Mouse (Mus musculus) adrenal gland, adult 2 months (tissue): ENCODE results near the gene Epb41l4b. TPM values are rescaled to one million over a fixed set of nuclear protein-coding genes. Genes with fewer than 3 reads are reported as not detected.

Experiments used
- DNase-seq: peaks from one replicate; pipeline ENCODE4 v3.0.0; 2021
- polyA plus RNA-seq: library from polyadenylated mRNA; depleted of rRNA; stranded (reverse); fragments of >200 nt; gene quantifications from 2 replicates; pipeline ENCODE4 v1.2.3, GENCODE M21; 2012
- total RNA-seq, 2 experiments: library from RNA; stranded (reverse); gene quantifications; 2 replicates each; pipeline ENCODE4 v1.2.3; 2021

Epb41l4b gene
- total and polyA plus RNA-seq, 3 experiments, result 0.42 to 3.8 (median 2.2) TPM

DNA sequence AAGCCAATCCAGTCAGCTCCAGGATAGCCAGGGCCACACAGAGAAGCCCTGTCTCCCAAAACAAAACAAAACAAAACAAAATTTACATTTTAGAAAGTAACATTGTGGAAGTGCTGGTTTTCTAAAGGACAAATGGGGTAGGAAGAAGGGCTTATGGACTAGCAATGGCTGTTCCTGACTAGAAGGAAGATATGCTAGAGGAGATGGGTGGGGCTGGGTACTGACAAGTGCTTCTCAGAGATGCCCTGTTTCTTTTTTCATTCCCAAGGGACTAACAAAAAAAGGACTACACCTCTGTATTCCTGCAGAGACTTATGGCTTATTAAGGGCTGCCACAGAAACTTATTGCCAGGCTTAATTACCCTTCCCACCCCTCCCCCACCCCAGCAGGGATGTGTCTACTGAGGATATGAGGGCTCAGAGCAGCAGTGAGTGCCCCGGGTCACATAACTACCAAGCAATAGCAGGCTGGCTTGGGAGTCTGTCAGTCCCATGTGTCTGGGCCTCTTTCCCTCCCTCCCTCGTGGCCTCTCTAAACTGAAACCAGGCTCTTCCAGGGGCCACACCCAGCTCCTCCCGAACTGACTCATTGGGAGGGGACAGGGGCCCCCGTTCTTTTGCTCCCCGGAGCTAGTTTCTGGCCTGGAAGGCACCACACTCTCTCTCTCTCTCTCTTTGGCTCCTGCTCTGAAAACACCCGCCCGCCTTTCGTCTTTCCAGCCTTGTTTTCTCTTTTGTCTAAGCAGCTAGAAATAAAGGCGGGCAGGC, 10.0 kb upstream of the Epb41l4b start:
- peak; percentile 49 for DNase-seq

DNA sequence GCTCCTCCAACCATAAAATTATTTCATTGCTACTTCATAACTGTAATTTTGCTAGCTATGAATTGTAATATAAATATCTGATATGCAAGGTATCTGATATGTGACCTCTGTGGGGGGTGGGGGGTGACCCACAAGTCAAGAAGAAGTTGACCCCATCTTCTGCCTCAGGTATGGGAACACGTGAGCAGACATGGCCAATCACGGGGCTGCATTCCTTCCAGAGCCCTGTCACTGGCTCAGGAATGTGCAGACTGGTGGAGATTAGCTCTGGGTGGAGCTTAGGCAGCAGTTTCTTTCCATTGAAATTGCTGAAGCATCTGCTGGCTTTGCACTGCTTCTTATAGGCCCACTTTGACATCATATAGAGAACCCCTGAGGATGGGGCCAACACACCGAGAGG, 4.9 kb upstream of the Epb41l4b start:
- DNase-seq, result no peak

DNA sequence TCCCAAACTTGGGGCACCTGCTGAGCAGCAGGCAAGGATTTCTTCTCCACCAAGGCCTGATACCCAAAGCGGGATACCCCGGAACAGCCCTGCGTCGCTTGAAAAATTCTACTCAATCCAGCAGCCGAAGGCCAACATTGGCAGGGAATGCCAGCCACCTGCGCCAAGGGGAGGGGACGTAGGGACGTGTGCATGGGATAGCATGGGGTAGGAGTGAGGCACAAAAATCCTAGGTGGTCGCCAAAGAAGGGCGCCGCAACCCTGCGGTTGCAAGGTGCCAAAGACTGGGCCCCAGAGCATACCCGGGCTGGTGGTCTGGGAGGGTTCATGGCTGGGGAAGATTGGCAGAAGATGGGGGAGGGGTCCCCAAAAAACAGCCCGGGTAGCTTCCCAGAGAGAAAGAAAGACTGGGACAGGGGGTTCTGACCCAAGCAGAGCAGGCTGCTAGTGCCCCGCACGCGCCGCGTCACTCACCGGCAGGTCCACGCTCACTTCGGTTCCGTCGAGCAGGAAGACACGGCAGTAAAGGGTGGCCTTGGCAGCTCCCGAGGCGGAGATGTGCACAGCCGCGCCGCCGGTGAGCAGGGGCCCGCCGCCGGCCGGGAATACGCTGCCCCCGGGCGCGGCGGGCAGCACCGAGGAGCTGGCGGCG, 737 bp downstream of the Epb41l4b start:
- peak; percentile 35 for DNase-seq

DNA sequence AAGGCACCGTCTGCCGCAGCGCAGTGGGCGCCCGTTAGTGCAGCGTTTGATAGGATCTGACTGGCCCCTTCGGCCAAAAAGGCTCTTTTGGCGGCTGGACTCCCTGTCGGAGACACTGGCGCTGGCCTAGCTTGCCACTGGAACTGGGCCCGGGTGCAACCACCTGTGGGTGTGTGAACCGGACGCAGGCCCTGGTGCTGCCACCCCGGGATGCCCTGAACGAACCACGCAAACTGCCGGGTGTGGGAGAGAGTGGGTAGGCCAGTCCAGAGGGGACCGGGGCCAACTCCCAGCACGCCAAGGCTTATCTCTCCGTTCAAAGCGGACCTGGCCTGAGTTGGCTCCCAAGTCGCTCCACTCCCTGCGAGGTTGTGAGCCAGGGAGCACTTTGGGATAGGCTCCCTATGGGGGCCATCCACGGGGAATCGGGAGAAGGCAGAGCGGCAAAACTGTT, 1.3 kb downstream of the Epb41l4b start:
- peak; percentile 36 for DNase-seq

GRCm38 (mm10) chr4:57140992-57141717, 2.1 kb downstream of the Epb41l4b start:
- DNase-seq, result no peak

DNA sequence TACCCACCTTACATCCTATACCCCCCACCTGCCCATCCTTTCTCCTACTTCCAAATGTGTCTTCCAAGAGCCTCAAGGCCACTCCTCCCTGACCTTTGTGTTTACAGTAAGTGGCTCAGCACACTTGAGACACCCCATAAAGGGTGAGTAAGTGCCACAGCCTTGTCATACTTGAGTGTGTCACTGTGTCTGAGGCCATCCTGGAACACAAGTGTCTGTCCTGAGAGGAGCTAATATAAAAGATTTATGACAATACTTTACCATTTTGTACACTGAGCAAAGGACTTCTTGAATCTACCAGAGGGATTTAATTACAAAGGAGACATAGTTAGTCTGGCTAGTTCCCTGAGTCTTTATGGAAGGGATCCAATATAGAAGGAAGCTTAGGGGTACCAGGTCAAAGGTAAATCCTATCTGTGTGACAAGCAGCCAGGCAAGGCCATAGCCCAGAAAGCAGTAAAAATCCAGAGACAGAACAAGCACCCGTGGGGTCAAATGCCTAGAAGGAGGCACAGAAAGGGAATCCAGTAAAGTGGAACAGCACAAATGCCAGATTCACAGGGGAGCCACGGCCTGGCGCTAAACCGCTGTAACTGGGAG, 2.9 kb downstream of the Epb41l4b start:
- peak; percentile 54 for DNase-seq

GRCm38 (mm10) chr4:57139433-57139832, 3.8 kb downstream of the Epb41l4b start:
- peak; percentile 73 for DNase-seq

DNA sequence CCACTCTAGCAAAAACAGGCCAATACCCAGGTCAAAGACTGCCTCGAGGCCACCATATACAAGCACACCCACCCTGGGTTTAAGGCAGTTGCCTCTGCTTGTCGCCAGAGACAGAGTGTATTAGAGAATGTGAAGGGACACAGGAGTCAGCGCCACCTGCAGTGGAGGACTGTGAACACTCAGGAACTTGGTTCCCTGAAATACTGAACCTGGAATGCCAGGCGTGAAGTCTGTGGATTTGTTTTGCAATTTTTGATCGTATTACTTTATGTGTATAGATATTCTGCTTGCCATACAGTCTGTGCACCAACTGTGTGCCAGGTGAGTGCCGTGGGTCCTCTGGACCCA, 5.2 kb downstream of the Epb41l4b start:
- DNase-seq, result no peak

GRCm38 (mm10) chr4:57137371-57138092, 5.7 kb downstream of the Epb41l4b start:
- DNase-seq, result no peak

DNA sequence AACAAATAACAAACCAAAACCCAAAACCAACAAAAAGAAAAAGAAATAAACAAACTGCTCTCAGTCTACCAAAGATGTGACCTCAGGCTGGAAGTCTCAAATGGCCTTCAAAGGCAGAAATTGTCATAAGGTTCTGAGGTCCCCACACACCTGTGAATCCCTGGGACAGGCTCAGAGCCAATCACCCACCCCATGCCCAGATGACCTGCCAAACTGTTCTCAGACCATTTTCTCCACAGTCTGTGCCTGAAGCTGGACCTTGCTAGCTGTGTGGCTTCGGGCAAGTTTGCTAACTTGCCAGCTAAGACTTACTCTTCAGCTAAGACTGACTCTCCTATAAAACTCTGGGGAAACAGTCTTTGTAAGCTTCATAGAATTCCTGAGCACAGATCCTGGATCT, 7.8 kb downstream of the Epb41l4b start:
- no peak for DNase-seq

GRCm38 (mm10) chr4:57134554-57134953, 8.7 kb downstream of the Epb41l4b start:
- no peak for DNase-seq

GRCm38 (mm10) chr4:57131839-57132238, 11.4 kb downstream of the Epb41l4b start:
- no peak for DNase-seq

DNA sequence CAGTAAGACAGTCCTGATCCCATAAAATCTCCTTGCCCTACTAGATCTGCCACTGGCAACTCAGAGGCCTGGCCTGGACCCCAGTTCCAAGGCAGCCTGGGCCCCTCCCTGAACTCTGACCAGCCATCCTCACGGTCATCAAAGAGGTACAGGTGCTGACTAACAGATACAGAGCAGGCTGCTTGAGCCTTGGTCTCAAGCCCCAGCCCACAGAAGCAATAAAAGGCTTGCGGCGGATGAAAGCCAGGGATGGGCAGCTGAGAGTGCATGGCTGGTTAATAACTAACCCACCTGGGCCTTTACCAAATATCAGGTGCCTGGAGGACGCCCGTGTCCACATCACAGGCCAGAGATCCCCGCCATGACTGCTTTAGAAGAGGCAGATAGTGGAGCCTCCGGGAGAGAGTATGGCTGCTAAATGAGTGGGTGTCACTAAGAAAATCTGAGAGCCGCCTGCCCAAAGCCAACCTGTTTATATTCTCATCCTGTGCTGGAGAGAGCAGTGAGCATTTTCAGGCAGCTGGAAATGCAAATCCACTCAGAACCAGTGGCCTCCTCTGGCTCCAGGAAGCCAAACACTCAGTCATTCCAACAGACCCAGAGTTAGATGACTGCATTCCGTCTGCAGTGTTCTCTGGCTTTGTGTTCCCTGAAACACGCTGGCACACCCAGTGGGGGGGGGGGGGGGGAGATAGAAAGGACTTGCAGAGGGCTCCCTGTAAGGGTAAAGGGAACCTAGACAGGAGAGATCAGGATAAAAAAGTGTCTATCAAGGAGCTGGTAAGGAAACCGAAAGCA, 13.3 kb downstream of the Epb41l4b start:
- DNase-seq, result no peak

DNA sequence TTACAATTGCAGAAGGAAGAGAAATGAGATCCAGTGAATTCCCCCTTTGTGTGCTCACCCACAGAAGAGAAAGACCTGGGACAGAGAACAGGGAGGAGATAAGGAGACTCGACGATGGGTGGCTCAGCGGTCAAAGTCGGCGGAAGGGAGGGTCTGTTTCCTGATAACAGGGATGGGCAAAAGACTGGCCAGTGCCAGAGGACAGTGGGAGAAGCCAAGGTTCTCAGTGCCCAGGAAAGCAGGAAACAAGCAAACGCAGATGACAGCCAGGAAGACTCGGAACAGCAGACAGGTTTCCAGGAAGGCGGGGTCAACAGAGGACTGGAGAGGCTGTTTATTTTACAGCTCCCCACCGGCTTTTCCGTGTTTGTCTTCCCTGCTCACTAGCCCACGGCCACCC, 20.2 kb downstream of the Epb41l4b start:
- no peak for DNase-seq

- no peak for DNase-seq
Measured at GRCm38 (mm10) chr4:57122166-57122565, 21.1 kb downstream of the Epb41l4b start.

DNA sequence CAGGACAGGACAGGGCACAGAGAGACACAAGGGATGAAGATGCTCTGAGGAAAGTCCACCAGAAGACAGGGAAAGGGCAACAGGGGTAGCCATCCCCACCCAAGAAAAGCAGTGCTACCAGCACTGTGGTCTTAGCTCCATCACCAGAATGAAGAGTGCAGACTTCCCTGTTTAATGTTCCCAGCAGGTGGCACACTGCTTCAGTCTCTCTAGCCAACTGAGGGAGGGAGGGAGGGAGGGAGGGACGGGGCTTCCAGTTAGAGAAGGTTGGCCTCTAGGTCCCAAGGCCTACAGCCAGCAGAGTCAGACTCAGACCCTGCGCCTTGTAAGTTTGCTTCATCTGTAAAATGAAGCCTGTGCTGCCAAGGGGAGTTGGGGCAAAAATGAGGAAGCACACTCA, 22.7 kb downstream of the Epb41l4b start:
- peak; percentile 27 for DNase-seq

GRCm38 (mm10) chr4:57119976-57120375, 23.3 kb downstream of the Epb41l4b start:
- DNase-seq, result no peak

- DNase-seq, result no peak
Measured at GRCm38 (mm10) chr4:57118883-57119282, 24.4 kb downstream of the Epb41l4b start.

- no peak for DNase-seq
Measured at GRCm38 (mm10) chr4:57116278-57116677, 27.0 kb downstream of the Epb41l4b start.

DNA sequence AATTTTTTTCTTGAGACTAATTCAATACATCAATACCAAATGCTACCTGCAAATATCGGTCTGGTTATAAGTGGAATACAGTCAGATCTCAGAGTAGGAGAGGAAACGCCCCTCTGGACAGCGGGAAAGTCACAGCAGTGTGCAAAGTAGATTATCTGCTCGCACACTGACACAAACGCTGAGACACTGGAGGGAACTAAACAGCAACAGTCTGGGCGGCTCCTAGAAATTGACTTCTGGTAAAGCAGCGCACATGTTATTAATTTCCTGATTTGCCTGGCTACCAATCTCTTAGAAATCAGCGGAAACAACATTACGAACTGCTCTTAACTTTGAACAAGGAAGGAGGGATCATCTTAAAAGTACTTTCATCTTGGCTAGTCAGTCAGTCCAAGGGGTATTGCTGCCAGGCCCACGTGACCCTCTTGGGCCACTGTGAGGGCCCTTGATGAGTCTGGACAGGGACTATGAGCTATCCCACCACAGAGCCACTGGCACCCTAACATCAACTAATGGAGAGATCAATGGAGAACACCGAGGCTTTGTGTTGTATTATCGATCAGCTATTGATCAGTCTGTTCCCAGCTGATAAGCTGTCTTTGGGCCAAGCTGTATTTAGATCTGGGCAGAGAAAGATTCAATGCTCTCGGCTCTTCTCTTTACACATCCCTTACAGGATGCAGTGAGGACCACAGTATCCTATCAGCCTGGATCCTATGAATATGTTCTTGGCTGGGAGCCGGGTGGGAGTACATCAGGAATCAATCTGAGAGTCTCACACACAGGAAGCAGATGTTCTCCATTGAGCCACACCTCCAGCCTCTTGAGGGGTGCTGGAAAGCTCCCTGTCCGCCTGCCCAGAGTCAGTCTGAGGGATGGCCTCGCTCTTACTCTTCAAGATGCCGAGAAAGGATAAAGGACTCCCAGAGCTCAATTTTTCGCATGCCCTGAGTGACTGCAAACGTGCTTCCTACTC, 28.3 kb downstream of the Epb41l4b start:
- no peak for DNase-seq
